Mouse (Mus musculus) cerebellum, adult (tissue): ENCODE results near the gene Minpp1.
"Not testable (repeated sequence)": the region's sequence is repeated elsewhere in the genome, so short reads cannot be mapped to it uniquely, and the experiment has no call there.

Experiments
- ATAC-seq: cut with Nextera tagmentation; 2 replicates; pipeline ENCODE4 v1.9.2; 2017; ENCODE audit warnings: mild to moderate bottlenecking, moderate library complexity, mixed read lengths; ENCODE audit not compliant: insufficient number of reproducible peaks, low FRiP score, low TSS enrichment

The Minpp1 gene

GRCm38 (mm10) chr19:32485681-32486105 is at the start of gene Minpp1:
TSS of gene Minpp1 (plus strand) at chr19:32485769.
- peak; percentile 90 for ATAC-seq

GRCm38 (mm10) chr19:32439356-32439755 is 46.2 kb upstream of the Minpp1 start:
- no peak for ATAC-seq

DNA sequence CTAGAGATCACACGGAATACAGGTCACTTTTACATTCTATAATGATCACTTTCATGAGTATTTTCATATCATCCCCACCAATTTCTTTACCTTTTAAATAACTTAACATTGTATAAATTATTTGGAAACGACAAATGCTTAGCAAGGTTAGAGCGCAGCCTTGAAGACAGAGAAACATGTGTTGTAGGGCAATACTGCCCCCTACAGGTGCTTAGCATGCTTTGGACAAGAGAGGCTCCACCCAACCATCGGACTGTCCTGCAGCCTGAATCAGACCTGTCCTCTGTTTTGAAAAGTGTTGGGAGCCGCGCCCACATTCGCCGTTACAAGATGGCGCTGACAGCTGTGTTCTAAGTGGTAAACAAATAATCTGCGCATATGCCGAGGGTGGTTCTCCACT is 44.0 kb upstream of the Minpp1 start:
- no peak for ATAC-seq

GRCm38 (mm10) chr19:32448931-32449330 is 36.6 kb upstream of the Minpp1 start:
- ATAC-seq: no peak

DNA sequence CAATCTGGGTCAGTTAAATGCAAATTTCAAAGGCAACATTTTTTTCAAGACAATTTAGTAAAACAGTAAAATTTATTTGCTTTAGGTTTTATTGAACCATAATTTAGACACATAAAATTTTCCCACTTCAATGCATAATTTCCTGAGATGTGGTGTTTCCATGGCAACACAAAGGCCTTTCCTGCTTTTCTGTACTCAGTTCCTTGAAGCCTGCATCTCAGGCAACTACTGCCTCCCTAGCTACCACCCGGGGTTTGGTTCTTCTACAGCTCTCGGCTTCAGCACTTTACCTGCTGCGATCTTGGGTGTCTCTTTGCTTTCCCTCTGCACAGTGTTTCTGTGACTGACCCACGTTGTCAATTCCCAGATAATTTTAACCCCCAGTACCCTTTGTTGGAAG is 33.3 kb upstream of the Minpp1 start:
- no peak for ATAC-seq

- no peak for ATAC-seq
Observed at GRCm38 (mm10) chr19:32456744-32457143, 28.8 kb upstream of the Minpp1 start.

DNA sequence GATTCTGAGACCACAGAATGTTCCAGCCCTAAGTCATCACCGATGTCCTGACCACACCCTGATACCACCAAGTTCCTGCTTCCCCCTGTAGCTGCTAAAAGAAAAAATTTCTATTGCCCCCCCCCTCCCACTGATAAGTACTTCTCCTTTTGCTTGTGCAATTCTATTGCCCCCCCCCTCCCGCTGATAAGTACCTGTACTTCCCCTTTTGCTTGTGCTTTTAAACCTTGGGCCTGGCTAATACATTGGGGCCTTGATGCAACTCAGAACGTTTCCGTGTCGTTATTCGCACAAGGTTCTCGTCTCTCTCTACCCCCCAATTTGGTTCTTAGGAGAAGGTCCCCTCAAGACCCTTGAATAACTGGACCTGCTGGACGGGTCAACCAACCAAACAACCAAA is 27.9 kb upstream of the Minpp1 start:
- not testable (repeated sequence) for ATAC-seq

GRCm38 (mm10) chr19:32463037-32463436 is 22.5 kb upstream of the Minpp1 start:
- ATAC-seq: no peak

DNA sequence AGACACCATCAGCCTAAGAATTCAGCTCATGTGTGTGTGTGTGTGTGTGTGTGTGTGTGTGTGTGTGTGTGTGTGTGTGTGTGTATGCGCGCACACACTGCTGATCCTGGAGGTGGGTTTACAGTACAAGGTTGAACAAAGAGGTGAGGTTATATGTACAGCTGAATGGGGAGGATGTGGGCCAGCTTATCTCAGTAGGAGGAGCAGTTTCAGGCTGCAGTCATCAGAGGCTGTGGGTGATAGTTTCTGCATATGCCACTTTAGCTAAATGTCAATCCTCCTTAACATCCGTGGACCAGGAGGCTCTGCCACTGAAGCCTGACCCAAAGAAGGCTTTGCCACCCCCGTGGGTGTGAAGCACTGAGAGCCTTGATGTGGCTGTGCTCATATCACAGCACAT is 20.3 kb upstream of the Minpp1 start:
- ATAC-seq: no peak

DNA sequence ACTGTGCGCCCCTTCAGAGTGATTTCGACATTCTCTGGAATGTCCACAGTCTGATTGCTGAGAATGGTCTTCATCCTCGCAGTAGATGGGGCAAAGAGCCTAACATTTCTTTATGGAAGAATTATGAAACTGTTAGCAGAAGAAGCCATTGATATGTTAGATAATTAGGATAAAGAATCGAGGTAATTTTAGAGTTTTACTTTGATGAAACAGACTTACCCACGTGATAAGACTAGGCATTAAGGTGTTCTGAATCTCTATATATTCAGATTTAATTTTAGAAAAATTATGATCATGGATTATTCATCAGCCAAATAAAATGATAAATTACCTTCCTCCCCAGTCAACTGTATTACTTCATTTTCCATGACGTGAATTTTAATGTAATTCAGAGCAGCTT is 19.1 kb upstream of the Minpp1 start, which contains the start of gene Rpl9-ps6:
TSS of gene Rpl9-ps6 (minus strand) at position 101 of the 400 bp plus-strand sequence.
- ATAC-seq: no peak

DNA sequence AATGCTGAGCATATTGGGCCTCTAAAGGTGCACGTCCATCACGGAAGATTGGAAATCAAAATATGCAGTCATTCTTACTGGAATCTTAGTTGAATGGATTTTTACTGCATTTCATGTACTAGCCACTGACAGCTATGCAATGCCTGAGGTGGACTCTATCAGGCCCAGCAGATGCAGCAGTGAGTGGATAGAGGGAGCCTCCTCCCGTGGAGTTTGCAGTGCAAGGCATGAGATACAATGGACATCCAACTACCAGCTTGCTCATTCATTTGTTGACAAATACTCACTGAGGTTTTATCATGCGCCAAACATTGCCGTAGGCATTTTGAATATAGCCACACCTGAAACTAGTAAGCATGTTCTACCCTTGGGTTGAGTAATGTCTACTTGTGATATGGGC is 18.2 kb upstream of the Minpp1 start:
- no peak for ATAC-seq

- ATAC-seq: peak; percentile 75
Observed at GRCm38 (mm10) chr19:32470059-32470497, 15.5 kb upstream of the Minpp1 start.

GRCm38 (mm10) chr19:32470570-32471263 is 14.9 kb upstream of the Minpp1 start:
- peak; percentile 20; the same call in 1 of the 2 replicates for ATAC-seq

- no peak for ATAC-seq
Observed at GRCm38 (mm10) chr19:32476016-32476711, 9.4 kb upstream of the Minpp1 start.

DNA sequence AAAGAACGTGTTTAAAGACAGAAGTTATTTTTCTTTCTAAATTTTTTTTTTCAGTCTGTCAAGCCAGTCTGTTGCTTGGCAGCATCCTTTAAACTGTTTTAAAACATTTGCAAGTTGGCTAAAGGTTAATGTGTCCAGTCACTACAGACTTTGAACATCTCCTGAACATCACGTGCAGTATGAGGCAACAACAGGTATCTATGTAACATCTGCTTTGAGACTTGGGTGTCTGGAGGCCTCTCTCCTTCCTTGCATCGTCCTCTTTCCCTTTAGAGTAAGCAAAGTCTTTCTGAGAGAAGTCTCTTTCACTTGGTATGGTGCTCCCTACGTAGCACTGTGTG is 8.9 kb upstream of the Minpp1 start:
- no peak for ATAC-seq

DNA sequence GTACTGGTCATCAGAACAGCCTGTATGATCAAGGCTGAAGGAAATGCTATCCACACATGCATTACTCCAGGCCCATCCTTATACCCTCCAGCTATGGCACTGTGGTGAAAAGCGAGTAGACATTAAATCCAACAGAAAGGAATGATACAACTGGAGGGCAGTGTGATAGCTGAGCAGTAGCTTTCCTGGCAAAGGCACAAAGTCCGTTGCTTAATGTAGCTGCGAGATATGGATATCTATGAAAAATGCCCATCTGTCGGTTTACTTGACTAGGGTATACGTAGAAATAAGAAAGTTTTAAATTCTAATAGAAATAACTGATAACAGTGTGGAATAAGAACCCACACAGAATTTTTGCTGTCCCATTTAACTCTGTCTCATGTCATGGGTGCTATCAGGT is 5.3 kb upstream of the Minpp1 start:
- no peak for ATAC-seq

DNA sequence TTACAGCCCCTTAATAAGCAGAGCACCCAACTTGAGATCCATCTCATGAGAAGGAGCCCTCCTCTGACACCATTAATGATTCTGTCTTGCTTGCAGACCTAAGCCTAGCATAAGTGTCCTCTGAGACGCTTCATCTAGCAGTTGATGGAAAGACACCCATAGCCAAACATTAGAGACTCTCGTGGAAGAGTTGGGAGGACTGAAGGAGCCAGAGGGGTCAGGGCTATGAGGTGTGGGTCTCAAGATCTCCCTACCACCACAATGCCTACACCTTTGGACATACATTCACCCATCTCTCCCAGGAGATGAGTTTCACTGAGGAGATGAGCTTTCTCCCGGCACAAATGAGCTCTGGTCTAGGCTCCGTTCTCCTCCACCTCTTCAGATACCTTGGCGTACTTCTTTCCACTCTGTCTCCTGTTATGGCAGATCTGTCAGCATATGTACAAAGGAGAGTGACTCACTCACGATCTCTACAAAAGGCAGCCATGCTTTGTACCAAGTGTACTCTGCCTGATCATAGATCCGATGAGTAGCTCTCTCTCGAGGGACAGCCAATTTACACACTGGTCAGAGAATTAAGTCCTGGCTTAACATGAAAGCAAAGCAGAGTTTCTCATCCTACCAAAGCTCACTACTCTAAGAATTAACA is 4.7 kb upstream of the Minpp1 start:
- no peak for ATAC-seq

DNA sequence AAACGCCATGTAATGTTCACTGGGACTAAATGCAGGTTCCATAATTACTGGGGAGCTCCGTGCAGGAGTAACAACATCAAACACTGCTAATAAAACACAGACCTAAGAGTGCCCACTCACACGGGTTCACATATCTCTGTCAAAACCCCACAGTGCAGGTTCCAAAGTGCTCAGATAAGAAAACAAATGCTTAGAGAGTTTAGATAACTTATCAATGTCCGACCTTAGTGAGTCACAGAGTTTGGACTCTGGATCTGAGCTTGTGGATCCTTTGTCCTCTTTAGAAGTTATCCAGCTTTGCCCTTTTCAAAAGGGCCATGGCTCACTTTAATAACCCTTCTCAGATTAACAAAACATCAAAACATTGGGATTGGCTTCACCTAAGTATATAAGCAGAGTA is 4.1 kb upstream of the Minpp1 start:
- no peak for ATAC-seq

GRCm38 (mm10) chr19:32484941-32485660 is 468 bp upstream of the Minpp1 start:
- ATAC-seq: no peak

DNA sequence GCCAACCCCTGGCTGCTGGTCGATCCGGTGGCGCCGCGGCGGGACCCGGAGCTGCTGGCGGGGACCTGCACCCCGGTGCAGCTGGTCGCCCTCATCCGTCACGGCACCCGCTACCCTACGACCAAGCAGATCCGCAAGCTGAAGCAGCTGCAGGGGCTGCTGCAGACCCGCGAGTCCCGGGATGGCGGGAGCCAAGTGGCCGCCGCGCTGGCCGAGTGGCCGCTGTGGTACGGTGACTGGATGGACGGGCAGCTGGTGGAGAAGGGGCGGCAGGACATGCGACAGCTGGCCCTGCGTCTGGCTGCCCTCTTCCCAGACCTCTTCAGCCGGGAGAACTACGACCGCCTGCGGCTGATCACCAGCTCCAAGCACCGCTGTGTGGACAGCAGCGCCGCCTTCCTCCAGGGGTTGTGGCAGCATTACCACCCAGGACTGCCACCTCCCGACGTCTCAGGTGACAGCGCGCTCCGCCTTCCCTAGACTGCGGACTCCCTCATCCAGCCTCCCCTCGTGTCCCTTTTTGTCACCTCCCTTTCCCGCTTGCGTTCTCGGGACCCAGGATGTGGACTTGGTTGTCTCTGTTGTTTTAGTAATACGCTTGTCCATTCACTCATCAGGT is 646 bp downstream of the Minpp1 start:
- peak; percentile 78 for ATAC-seq
